Mouse (Mus musculus) cerebellum, adult 2 months (tissue): Measurements from ENCODE around the gene Wwox. TPM values are rescaled to one million over a fixed set of nuclear protein-coding genes. Genes with fewer than 3 reads are reported as not detected.
A peak's percentile ranks its signal among the peaks of the same experiment; 100 is the strongest.

Source experiments
- DNase-seq, 2 experiments: peaks; one replicate each; pipeline ENCODE4 v3.0.0; 2021
- H3K27ac ChIP-seq: fragments of 200-500 bp; 2 replicates; pipeline ENCODE4 v1.5.1; 2012; ENCODE audit warnings: low read length, control low read depth, inconsistent platforms; ENCODE audit not compliant: insufficient read depth
- H3K27me3 ChIP-seq: fragments of 200-500 bp; 2 replicates; pipeline ENCODE4 v1.6.1; 2012; ENCODE audit warnings: inconsistent platforms, mild to moderate bottlenecking, low read length, moderate library complexity; ENCODE audit not compliant: control insufficient read depth, insufficient read depth
- H3K4me1 ChIP-seq: fragments of 200-500 bp; 2 replicates; pipeline ENCODE4 v1.6.1; 2011; ENCODE audit warnings: low read length; ENCODE audit not compliant: control insufficient read depth, insufficient read depth
- H3K4me3 ChIP-seq: fragments of 200-500 bp; replicated peaks from 2 replicates; pipeline ENCODE3; 2011; ENCODE audit warnings: mild to moderate bottlenecking, low read depth, low read length, control low read depth; ENCODE audit not compliant: insufficient read depth
- CTCF ChIP-seq: fragments of 200-500 bp; IDR thresholded peaks from 2 replicates; pipeline ENCODE4 v1.5.1; 2011; ENCODE audit warnings: low read depth, mild to moderate bottlenecking, control low read depth, low read length, moderate library complexity, borderline replicate concordance; ENCODE audit not compliant: insufficient read depth
- POLR2A ChIP-seq: fragments of 200-500 bp; IDR thresholded peaks from 2 replicates; pipeline ENCODE4 v1.6.1; 2011; ENCODE audit warnings: low read length, control low read depth, borderline replicate concordance; ENCODE audit not compliant: insufficient read depth
- WGBS: fragments of 180-500 bp; shearing (Covaris S2); methylation state at CpG from one replicate; pipeline ENCODE4 v1.1.7; 2018; 5-methylcytosine and 5-hydroxymethylcytosine counted together
- polyA plus RNA-seq: library from polyadenylated mRNA; depleted of rRNA; stranded (reverse); fragments of >200 nt; gene quantifications from 2 replicates; pipeline ENCODE4 v1.2.3, GENCODE M21; 2012

The Wwox gene
- polyA plus RNA-seq, 1 experiment, result 35.2 TPM

DNA sequence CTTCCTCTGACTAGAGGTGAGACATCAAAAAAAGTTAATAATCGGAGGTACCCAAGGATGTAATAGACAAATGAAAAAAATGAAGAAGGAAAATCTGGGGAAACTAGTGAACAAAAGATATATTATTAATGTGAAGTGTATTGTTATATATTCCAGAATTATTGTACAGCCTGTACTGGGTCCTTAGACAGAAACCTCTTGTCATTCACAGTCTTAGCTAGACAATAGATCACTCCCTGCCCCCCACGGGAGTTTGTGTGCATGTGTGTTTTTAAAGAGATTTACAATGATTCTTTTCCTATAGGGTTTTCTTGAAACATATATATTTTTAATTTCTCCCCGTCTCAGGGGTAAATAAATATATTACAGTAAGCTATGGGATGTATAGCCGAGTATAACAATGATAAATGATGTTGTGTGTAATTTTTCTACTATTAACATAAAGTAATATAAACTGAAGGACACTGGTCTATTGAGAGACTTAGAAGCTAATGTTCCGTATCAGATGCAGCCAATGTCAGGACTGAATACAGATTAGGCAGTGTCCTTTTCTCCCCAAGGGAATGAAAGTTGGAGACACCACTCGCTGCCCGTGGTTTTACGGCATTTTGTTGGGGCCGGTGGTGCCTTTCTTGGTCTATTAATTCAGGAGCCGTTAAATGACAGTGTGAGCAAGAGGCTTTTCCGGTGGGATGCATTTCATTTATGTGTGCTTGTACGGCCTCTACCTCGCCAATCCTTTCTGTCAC is 551.6 kb downstream of the Wwox start:
- WGBS, result 52% methylated on average over 13 of the region's 13 CpGs
- TF ChIP-seq POLR2A, result no peak
- TF ChIP-seq CTCF, result no peak
- H3K4me1 ChIP-seq, result no peaks in the 10 kb centered on the region
- H3K4me3 ChIP-seq, result no peak overlapping the region
- no peak overlapping the region for H3K27ac ChIP-seq
- DNase-seq, result no peak
- H3K27me3 ChIP-seq, result no peaks in the 10 kb centered on the region

DNA sequence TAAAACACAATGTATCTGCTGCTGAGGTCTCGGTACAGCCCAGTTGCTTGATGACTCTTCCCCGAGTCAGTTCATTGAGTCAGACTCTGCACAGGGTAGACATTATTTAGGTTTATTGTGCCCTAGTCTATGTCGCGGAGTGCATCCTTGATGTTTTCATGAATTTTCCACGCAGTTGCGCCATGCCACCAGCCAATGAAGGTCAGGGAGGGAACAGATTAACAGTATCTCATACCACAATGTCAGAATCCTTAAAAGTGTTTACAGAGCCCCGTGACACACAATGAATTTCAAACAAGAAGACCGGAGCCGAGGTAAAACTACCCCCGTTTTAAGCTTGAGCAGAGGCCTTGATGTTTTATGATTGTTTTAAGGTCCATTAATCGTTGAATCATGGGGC is 561.3 kb downstream of the Wwox start:
- Histone ChIP-seq H3K4me3 (no peak overlapping the region), H3K27ac (no peak overlapping the region), H3K4me1 (no peaks in the 10 kb centered on the region), H3K27me3 (no peaks in the 10 kb centered on the region)
- no peak for DNase-seq
- TF ChIP-seq POLR2A (no peak), CTCF (no peak)
- WGBS, result 98% methylated on average over 11 of the region's 11 CpGs

DNA sequence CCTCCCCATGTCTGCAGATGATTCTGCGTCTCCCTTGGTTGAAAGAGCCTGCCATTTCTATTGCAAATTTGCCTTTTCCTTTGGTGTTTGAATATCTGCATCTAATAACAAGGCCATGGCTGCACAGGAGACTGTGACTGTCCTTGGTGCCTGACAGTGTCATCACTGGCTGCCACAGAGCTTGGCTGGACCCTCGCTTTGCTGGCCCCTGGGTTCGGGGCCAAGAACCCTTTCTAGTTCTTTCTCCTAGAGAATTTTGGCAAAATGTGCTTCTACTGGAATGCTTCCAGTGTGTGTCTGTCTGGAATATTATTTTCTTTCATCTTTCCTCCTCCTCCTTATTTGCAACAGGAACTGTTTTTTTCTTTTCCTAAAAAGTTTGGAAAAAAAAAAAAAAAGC is 565.6 kb downstream of the Wwox start:
- Histone ChIP-seq H3K27me3 (no peaks in the 10 kb centered on the region; the same call in 1 of the 2 replicates), H3K4me1 (peaks cover 6% of the 10 kb centered on the region; the same call in 1 of the 2 replicates), H3K27ac (no peak overlapping the region), H3K4me3 (no peak overlapping the region)
- DNase-seq, result no peak
- no peak for TF ChIP-seq POLR2A
- WGBS, result 56% methylated on average over 3 of the region's 3 CpGs

DNA sequence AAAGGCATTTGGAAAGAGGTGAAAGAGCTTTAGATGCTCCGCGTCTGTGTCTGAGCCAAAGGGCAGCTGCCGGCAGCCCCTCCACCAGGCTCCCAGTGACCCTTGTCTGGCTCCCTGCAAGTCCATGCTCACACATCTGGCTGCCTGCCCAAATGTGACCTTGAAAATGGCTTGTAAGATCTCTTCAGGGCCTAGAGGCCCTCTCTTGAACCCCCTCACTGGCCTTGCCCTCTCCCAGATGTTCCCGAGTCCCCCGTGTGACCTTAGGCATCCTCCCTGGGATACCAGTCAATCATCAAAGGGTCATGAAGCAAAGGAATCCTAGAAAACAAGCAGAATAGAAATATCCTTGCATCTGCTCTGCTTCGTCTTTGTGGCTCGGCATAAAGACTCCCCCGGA is 567.1 kb downstream of the Wwox start:
- H3K4me1 ChIP-seq, result peaks cover 6% of the 10 kb centered on the region; the same call in 1 of the 2 replicates
- TF ChIP-seq CTCF, result no peak
- no peak overlapping the region for H3K27ac ChIP-seq
- WGBS, result 59% methylated on average over 8 of the region's 8 CpGs
- no peaks in the 10 kb centered on the region; the same call in 1 of the 2 replicates for H3K27me3 ChIP-seq
- no peak for DNase-seq
- no peak overlapping the region for H3K4me3 ChIP-seq

DNA sequence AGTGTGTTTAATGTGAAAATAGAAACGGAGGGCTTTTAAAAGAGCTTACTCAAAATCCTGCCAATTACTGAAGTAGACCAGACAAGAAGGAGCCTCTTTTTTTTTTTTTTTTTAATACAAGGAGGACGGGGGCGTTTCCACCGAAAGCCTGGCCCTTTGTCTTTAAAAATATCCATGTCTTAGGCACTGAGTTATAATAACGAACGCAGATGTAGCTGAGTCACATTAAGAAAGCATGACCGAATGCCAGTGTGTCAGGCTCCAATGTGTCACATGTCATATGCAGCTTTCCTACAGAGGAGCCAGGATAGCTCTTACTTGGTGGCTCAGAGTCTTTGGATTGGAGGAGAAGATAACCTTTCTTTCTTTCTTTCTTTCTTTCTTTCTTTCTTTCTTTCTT is 567.8 kb downstream of the Wwox start:
- no peak for DNase-seq
- Histone ChIP-seq H3K4me3 (no peak overlapping the region), H3K4me1 (peaks cover 6% of the 10 kb centered on the region; the same call in 1 of the 2 replicates), H3K27ac (no peak overlapping the region), H3K27me3 (no peaks in the 10 kb centered on the region; the same call in 1 of the 2 replicates)
- TF ChIP-seq POLR2A, result no peak
- WGBS, result 74% methylated on average over 7 of the region's 7 CpGs

DNA sequence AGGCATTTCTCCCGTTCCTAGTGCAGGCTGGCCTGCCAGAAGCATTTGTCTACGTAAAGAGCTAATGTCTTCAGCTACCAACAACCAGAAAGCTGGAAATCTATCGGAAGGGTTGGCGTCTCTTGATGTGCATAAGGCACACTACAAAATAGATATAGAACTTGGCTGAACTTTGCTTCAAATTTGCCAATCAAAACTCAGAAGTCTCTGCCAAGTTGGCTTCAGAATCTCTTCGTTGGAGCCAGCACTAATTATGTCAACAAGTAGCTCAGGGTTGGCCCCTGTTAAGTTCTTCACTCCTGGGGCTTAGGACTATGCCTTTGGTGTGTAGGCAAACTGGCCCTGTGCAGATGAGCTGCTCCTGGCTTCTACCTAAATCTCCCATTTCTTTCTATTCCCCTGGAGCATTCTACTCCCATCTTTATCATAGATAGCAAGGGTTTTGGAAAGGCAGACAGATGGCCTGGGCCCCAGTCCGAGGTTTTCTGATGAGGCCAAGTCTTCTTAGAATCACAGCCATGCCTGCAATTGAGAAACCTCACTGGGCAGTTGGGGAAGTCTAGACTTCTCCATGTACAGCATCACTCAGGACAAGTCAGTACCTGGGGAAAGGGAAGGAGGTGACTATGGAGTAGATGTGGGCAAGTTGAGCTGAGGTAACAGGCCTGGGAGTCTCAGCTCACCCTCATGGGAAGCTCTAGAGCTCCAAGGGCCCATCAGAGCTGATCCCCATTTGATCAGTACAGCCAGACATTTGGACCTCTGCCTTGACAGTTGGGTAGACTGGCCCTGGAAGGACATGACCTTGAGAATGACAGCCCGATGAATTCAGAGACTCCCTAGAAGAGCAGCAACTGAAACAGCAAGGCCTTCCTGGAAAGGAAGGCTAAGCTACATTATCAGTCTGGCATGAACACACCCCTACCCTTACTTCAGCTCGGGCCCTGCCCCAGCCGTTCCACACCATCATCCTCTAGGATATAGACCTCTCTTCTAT is 569.5 kb downstream of the Wwox start:
- TF ChIP-seq POLR2A (no peak), CTCF (no peak)
- 38% methylated on average over 9 of the region's 9 CpGs for WGBS

DNA sequence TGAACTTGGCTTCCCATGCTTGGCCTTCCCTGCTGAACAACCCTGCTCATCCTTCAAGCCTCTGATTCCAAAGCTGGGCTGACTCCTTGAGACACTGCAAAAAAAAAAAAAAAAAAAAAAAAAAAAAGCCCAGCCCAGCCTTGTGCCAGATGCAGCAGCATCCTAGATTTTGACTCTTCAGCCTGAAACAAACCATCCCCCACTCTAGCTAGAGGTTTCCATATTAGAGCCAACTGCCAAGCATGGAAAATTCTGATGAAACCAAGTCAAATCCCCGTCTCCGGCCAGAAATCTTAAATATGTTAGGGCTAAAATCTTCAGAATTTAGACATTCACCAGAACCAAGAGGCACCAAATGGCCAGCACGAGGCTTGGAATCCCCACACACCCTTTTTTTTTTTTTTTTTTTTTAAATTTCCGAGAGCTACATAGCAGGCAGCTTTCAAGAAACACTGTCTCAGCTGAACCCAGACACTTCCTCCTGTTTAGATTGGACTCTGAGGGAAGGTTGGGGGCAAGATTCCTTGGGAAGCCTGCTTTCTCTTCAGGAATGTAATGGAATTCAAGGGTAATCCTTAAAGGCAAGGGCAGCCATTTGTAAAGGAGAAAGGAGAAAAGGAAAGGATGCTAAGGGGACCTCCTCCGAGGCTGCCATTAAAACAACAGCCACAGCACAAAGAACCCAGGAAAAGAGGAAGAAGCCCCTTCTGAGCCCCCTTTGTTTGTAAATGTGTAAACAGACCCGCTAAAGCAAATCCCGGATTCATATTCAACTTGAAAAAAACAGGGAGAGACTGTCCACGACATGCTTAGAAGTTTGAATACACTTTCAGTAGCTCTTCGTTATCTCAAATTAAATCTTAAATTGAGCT is 570.7 kb downstream of the Wwox start:
- no peak overlapping the region for H3K27ac ChIP-seq
- TF ChIP-seq POLR2A (no peak), CTCF (no peak)
- peaks cover 6% of the 10 kb centered on the region; the same call in 1 of the 2 replicates for H3K4me1 ChIP-seq
- H3K27me3 ChIP-seq, result no peaks in the 10 kb centered on the region; the same call in 1 of the 2 replicates
- WGBS, result 61% methylated on average over 9 of the region's 9 CpGs
- H3K4me3 ChIP-seq, result no peak overlapping the region
- no peak for DNase-seq

More for the DNA sequence above, 569.5 kb downstream of the Wwox start:
- H3K27me3 ChIP-seq, result no peaks in the 10 kb centered on the region; the same call in 1 of the 2 replicates
- DNase-seq, result peak in 1 of 2 experiments; percentile 32
- peaks cover 6% of the 10 kb centered on the region; the same call in 1 of the 2 replicates for H3K4me1 ChIP-seq
- no peak overlapping the region for H3K4me3 ChIP-seq
- no peak overlapping the region for H3K27ac ChIP-seq
